Mouse (Mus musculus): ENCODE results near the gene Twsg1.

DNA sequence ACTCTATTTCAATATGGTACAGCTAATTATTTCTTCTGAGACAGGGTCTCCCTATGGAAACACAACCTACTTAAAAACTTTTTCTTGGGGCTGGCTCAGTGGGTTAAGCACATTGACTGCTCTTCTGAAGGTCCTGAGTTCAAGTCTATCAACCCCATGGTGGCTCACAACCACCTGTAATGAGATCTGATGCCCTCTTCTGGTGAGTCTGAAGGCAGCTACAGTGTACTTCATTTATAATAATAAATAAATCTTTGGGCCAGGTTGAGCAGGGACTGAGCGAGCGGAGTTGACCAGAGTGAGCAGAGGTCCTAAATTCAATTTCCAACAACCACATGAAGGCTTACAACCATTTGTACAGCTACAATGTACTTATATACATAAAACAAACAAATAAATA, 11.2 kb upstream of the Twsg1 start:
- TF ChIP-seq CTCF (IDR thresholded peaks at IDR 0.05; ENCODE audit: control insufficient read depth, insufficient read depth, low read length): no peak
- no peak for TF ChIP-seq POLR2A (IDR thresholded peaks at IDR 0.05; ENCODE audit: borderline replicate concordance, control insufficient read depth, low read depth, low read length)
